Comparison of ENCODE assay signal across 8 mouse cellular contexts in the genomic region with DNA sequence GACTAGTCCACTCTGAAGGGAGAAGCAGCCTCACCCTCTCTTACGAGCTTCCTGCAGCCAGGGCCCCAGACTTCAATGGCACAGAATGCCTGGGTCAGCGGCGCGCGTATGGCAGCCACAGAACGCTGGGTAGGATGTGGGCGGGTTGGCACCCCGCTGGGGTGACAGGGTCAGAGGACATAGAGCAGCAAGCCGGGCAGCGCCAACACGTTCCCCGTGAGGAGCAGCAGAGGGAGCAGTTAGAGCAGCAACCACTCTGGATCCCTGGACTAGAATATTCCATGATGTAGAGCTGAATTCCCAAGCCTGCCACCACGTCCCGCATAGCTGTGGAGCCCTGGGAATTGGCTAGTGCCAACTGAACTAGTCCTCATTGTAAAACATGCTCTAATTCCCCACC. TPM values are rescaled to one million over a fixed set of nuclear protein-coding genes. Genes with fewer than 3 reads are reported as not detected.
DNase-seq lines count a peak whose midpoint lies in the region; ATAC-seq and TF ChIP-seq lines count a peak whose summit lies in the region.

No protein-coding gene starts in this region.

- H3K9ac ChIP-seq in heart, postnatal 0 days (replicated peaks; ENCODE audit: low read depth, low read length), result no peak overlapping the region

- no peaks in the 10 kb centered on the region for H3K4me1 ChIP-seq in heart, postnatal 0 days (ENCODE audit: control insufficient read depth, insufficient read depth)
- peaks cover 12% of the 10 kb centered on the region for H3K4me1 ChIP-seq in testis, adult 2 months (ENCODE audit: control insufficient read depth, insufficient read depth, low read length)

- H3K4me3 ChIP-seq in heart, postnatal 0 days (ENCODE audit: low read depth, low read length), result no peak overlapping the region
- no peak overlapping the region for H3K4me3 ChIP-seq in testis, adult 2 months (ENCODE audit: control insufficient read depth, low read depth, low read length)

- no peaks in the 10 kb centered on the region for H3K9me3 ChIP-seq in heart, postnatal 0 days (replicated peaks; ENCODE audit: control insufficient read depth, low read length)

- TF ChIP-seq CTCF in heart, postnatal 0 days (IDR thresholded peaks at IDR 0.05; ENCODE audit: low read depth), result peak; percentile 45
- TF ChIP-seq CTCF in testis, adult 2 months (IDR thresholded peaks at IDR 0.05; ENCODE audit: control insufficient read depth, insufficient read depth, insufficient replicate concordance, low read depth, low read length), result peak; percentile 44; the same call in 1 of the 2 replicates

- no peak overlapping the region for H3K27ac ChIP-seq in heart, postnatal 0 days (ENCODE audit: low read depth)
- no peak overlapping the region for H3K27ac ChIP-seq in testis, adult 2 months (ENCODE audit: control insufficient read depth, insufficient read depth, low read depth, low read length)

- peaks cover 54% of the 10 kb centered on the region for H3K27me3 ChIP-seq in heart, postnatal 0 days (ENCODE audit: control insufficient read depth, insufficient read depth, low read length)
- no peaks in the 10 kb centered on the region for H3K27me3 ChIP-seq in testis, adult 2 months (ENCODE audit: control insufficient read depth, insufficient read depth, low read length)

- DNase-seq in heart, adult 18-20 months, result peak; percentile 29 to 37
- DNase-seq in heart, adult 9 months (ENCODE audit: low spot score in 2 of 2), result no peak
- DNase-seq in ovary, adult 18-20 months (ENCODE audit: low spot score), result peak; percentile 50
- no peak for DNase-seq in ovary, postnatal 14 days (ENCODE audit: low spot score)
- DNase-seq in heart, postnatal 0 days (ENCODE audit: low spot score), result peak; percentile 51
- no peak for DNase-seq in spleen, adult 12 weeks (ENCODE audit: low spot score)
- no peak for DNase-seq in cerebellum, adult 9-10 months

- peak; percentile 57 for ATAC-seq in heart, postnatal 0 days (ENCODE audit: insufficient read depth, low read depth)

- WGBS in heart, postnatal 0 days, result 7% methylated on average over 14 of the region's 14 CpGs

- no peak overlapping the region for H3K4me2 ChIP-seq in heart, postnatal 0 days (ENCODE audit: low read depth, low read length)

- H3K36me3 ChIP-seq in heart, postnatal 0 days (replicated peaks; ENCODE audit: control insufficient read depth, insufficient read depth, low read length), result no peaks in the 10 kb centered on the region
- H3K36me3 ChIP-seq in testis, adult 2 months (ENCODE audit: control insufficient read depth, insufficient read depth, low read length), result no peaks in the 10 kb centered on the region

- TF ChIP-seq EP300 in heart, postnatal 0 days (IDR thresholded peaks at IDR 0.05; ENCODE audit: low read depth), result no peak

- TF ChIP-seq POLR2A in testis, adult 2 months (IDR thresholded peaks at IDR 0.05; ENCODE audit: control insufficient read depth, low read depth, low read length), result no peak

RNA-seq across cellular contexts. Expression of gene Efhd1, which starts 5.7 kb away (rescaled TPM):
- total RNA-seq in heart, adult 18-20 months (2021), result 1 to 10 TPM; 4.4 to 4.8 TPM
- 2.3 and 2.5 TPM in 2 replicates for total RNA-seq in heart, postnatal 0 days (2014; rRNA removed; ENCODE audit: low replicate concordance)
- polyA plus RNA-seq in heart, postnatal 0 days (2015; fragmentation: Nextera tagmentation; extraction: Ambion mirVana), result 0.38 and 0.60 TPM in 2 replicates
- 418 and 483 TPM in 2 replicates for polyA plus RNA-seq in testis, adult 2 months (2012; rRNA removed)

RNA-seq across cellular contexts. Expression of gene Eif4e2, which starts 44.8 kb away (rescaled TPM):
- 10 to 100 TPM; 50.2 to 51.8 TPM for total RNA-seq in heart, adult 18-20 months (2021)
- 54.9 and 56.2 TPM in 2 replicates for total RNA-seq in heart, postnatal 0 days (2014; rRNA removed; ENCODE audit: low replicate concordance)
- 76.2 and 80.9 TPM in 2 replicates for polyA plus RNA-seq in heart, postnatal 0 days (2015; fragmentation: Nextera tagmentation; extraction: Ambion mirVana)
- polyA plus RNA-seq in testis, adult 2 months (2012; rRNA removed), result 127 and 132 TPM in 2 replicates

RNA-seq across cellular contexts. Expression of gene Chrng, which starts 54.0 kb away (rescaled TPM):
- total RNA-seq in heart, adult 18-20 months (2021), result not detected
- total RNA-seq in heart, postnatal 0 days (2014; rRNA removed; ENCODE audit: low replicate concordance), result 1.5 TPM in 1 of 2 replicates, not detected in the other
- 0.05 and 0.25 TPM in 2 replicates for polyA plus RNA-seq in heart, postnatal 0 days (2015; fragmentation: Nextera tagmentation; extraction: Ambion mirVana)
- not detected in 2 replicates for polyA plus RNA-seq in testis, adult 2 months (2012; rRNA removed)

Comparison
In these comparisons a context has a peak if more than half of its experiments do, and no peak if none do; other contexts are left out.
1. DNase-seq: peak in heart, adult 18-20 months (2 of 2), ovary, adult 18-20 months (single experiment) and heart, postnatal 0 days (single experiment); none in heart, adult 9 months (0 of 2), ovary, postnatal 14 days (single experiment), spleen, adult 12 weeks (single experiment) and cerebellum, adult 9-10 months (single experiment).